Mouse (Mus musculus): ENCODE results near the gene Kat2a. TPM values are rescaled to one million over a fixed set of nuclear protein-coding genes. Genes with fewer than 3 reads are reported as not detected.
A peak's percentile ranks its signal among the peaks of the same experiment; 100 is the strongest.
"Not testable (repeated sequence)": the region's sequence is repeated elsewhere in the genome, so short reads cannot be mapped to it uniquely, and the experiment has no call there.

Kat2a gene
- total RNA-seq, 2 experiments from 2014 or later = 63.1 to 65.4 TPM

- intact Hi-C loops (cut with DNase I) = no loop called here
- no peak for DNase-seq (ENCODE audit: low spot score in 2 of 2)
Observed at GRCm38 (mm10) chr11:100687265-100687664, 25.0 kb downstream of the Kat2a start.

GRCm38 (mm10) chr11:100685371-100685770, 26.9 kb downstream of the Kat2a start:
- intact Hi-C loops (cut with DNase I) = no loop called here
- DNase-seq (ENCODE audit: low spot score in 2 of 2) = no peak

- intact Hi-C loops (cut with DNase I) = no loop called here
- DNase-seq (ENCODE audit: low spot score in 2 of 2) = no peak
Observed at GRCm38 (mm10) chr11:100684084-100684483, 28.2 kb downstream of the Kat2a start.

GRCm38 (mm10) chr11:100682526-100682925, 29.7 kb downstream of the Kat2a start:
- intact Hi-C loops (cut with DNase I) = no loop called here
- no peak for DNase-seq (ENCODE audit: low spot score in 2 of 2)

GRCm38 (mm10) chr11:100681826-100682225, 30.4 kb downstream of the Kat2a start:
- DNase-seq (ENCODE audit: low spot score in 2 of 2) = no peak
- intact Hi-C loops (cut with DNase I) = no loop called here

GRCm38 (mm10) chr11:100677810-100678209, 34.5 kb downstream of the Kat2a start:
- peak; percentile 21 to 42 for DNase-seq (ENCODE audit: low spot score in 2 of 2)

GRCm38 (mm10) chr11:100673169-100673568, 39.1 kb downstream of the Kat2a start:
- intact Hi-C loops (cut with DNase I) = no loop called here
- no peak for DNase-seq (ENCODE audit: low spot score in 2 of 2)

More at GRCm38 (mm10) chr11:100677810-100678209, 34.5 kb downstream of the Kat2a start:
- intact Hi-C loops (cut with DNase I) = no loop called here

GRCm38 (mm10) chr11:100671956-100672355, 40.3 kb downstream of the Kat2a start:
- intact Hi-C loops (cut with DNase I) = no loop called here

GRCm38 (mm10) chr11:100671049-100671448, 41.2 kb downstream of the Kat2a start:
- intact Hi-C loops (cut with DNase I) = no loop called here
- no peak for DNase-seq (ENCODE audit: low spot score in 2 of 2)

More at GRCm38 (mm10) chr11:100671956-100672355, 40.3 kb downstream of the Kat2a start:
- no peak for DNase-seq (ENCODE audit: low spot score in 2 of 2)

- intact Hi-C loops (cut with DNase I) = no loop called here
- no peak for DNase-seq (ENCODE audit: low spot score in 2 of 2)
Observed at GRCm38 (mm10) chr11:100659806-100660205, 52.5 kb downstream of the Kat2a start.

GRCm38 (mm10) chr11:100656458-100656857, 55.8 kb downstream of the Kat2a start:
- DNase-seq (ENCODE audit: low spot score in 2 of 2) = no peak
- intact Hi-C loops (cut with DNase I) = no loop called here

- DNase-seq (ENCODE audit: low spot score in 2 of 2); intact Hi-C loops (cut with DNase I): not testable (repeated sequence)
Observed at GRCm38 (mm10) chr11:100655589-100655988, 56.7 kb downstream of the Kat2a start.

Other genes with a start within 250 kb of the Kat2a start
- 10 to 100 TPM; 95.1 to 97.8 TPM for gene Klhl11, start 239.7 kb downstream of the Kat2a start, total RNA-seq (2021)
- gene Acly, start 184.5 kb downstream of the Kat2a start, total RNA-seq (2021) = 100 to 1,000 TPM; 117 to 123 TPM
- gene Ttc25, start 166.9 kb downstream of the Kat2a start, total RNA-seq (2021) = under 1 TPM; 0.32 to 0.86 TPM
- 100 to 1,000 TPM; 167 to 298 TPM for gene Cnp, start 137.6 kb downstream of the Kat2a start, total RNA-seq (2021)
- 10 to 100 TPM; 13.1 to 13.7 TPM for gene Nkiras2, start 93.2 kb downstream of the Kat2a start, total RNA-seq (2021)
- 100 to 1,000 TPM; 215 to 247 TPM for gene Dnajc7, start 92.3 kb downstream of the Kat2a start, total RNA-seq (2021)
- under 1 TPM; 0.39 to 0.47 TPM for gene Zfp385c, start 20.0 kb downstream of the Kat2a start, total RNA-seq (2021)
- gene Dhx58, start 8.2 kb downstream of the Kat2a start, total RNA-seq (2021) = 1 to 10 TPM; 2.0 to 2.8 TPM
- not detected for gene Hspb9, start 1.4 kb upstream of the Kat2a start, total RNA-seq (2021)
- 100 to 1,000 TPM; 138 to 156 TPM for gene Rab5c, start 25.8 kb upstream of the Kat2a start, total RNA-seq (2021)
- 10 to 100 TPM; 12.6 to 19.1 TPM for gene Kcnh4, start 47.5 kb upstream of the Kat2a start, total RNA-seq (2021)
- gene Hcrt, start 50.5 kb upstream of the Kat2a start, total RNA-seq (2021) = under 1 TPM; 0.59 to 0.77 TPM
- gene Ghdc, start 58.5 kb upstream of the Kat2a start, total RNA-seq (2021) = 1 to 10 TPM; 6.6 to 8.0 TPM
- 10 to 100 TPM; 22.3 to 23.1 TPM for gene Stat5b, start 138.3 kb upstream of the Kat2a start, total RNA-seq (2021)
- gene Stat5a, start 146.9 kb upstream of the Kat2a start, total RNA-seq (2021) = 1 to 10 TPM; 1.3 to 1.4 TPM
- 10 to 100 TPM; 29.6 to 44.7 TPM for gene Stat3, start 227.1 kb upstream of the Kat2a start, total RNA-seq (2021)